Mouse (Mus musculus): ENCODE measurements at regions not wholly inside any gene's neighbourhood (a gene's known extent, or its start where the extent isn't known, plus 50 kb on each side); places are given as distances from the start of the nearest gene placed in this dataset.

DNA sequence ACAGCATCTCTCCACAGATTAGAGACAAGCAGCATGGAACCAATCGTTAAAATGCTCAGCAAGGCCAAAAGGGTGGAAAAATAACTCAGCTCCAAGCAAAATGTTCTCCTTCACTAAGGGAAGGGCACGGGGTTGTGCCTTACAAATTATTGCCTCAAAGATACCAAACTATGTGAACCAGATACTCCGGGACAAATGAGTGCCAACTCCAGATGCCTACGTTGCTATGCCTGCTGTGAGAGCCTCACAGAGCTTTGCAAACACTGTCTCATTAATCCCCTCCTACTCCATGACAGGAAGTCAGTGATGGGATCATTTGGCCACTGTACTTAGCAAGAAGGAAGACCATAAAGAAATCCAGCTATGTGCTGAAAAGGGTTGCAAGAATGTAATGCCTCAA is 345.9 kb upstream of the Map3k7 start:
- DNase-seq (ENCODE audit: low read depth) = no peak

DNA sequence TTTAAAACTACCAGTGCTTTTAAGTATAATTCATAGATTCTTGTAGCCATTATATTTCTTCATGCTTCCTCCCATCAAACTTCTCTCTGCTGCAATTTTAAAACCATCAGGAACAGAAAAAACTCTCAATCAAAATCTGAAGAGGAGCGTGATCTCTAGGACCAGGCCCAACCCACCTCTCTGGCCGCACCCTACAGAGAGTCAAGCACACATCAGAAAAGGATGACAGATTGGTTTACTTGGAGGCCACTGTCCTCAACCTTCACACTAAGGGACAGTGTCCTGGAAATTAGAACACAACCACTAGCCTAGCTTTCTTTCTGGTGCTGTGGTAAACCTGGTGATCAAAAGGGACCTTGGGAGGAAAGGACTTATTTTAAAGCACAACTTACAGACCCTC is 342.7 kb upstream of the Map3k7 start:
- DNase-seq (ENCODE audit: low read depth) = no peak

DNA sequence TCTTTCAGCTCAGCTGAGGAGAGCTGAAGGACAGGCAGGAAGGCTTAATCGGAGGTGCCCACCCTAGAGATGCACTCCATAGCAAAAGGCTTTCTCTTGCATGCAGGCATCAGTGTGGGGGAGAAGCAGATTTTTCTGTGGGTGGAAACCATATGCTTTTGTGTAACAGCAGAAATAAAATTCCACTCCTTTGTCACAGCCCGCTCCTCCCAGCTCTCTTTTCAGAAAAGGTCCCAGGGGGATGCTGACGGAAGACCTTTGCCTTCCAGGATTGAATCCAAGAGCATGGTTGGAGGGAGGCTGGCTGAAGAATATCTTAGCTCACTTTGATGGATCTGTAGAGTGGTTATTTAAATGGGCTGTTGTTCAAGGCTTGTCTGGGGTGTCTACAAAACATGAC is 336.8 kb upstream of the Map3k7 start:
- no peak for DNase-seq (ENCODE audit: low read depth)

DNA sequence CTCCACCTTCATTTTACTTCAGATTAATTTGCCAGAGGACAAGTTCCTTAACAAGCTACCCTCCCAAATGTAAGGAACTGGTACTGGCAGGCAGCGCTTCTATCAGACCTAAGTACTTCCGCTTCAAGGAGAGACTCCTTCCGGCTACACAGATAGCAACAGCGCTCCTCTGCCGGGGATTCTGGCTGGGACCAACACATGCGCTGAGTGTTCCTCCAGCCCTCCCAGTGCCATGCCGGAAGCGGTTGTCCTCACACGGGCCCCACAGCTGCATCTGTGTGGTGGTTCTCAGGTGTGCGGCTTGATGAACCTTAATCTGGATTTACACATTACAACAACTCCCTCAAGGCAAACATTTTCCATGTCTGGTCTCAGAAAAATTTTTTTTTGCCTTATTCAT is 336.1 kb upstream of the Map3k7 start:
- DNase-seq (ENCODE audit: low read depth) = no peak

DNA sequence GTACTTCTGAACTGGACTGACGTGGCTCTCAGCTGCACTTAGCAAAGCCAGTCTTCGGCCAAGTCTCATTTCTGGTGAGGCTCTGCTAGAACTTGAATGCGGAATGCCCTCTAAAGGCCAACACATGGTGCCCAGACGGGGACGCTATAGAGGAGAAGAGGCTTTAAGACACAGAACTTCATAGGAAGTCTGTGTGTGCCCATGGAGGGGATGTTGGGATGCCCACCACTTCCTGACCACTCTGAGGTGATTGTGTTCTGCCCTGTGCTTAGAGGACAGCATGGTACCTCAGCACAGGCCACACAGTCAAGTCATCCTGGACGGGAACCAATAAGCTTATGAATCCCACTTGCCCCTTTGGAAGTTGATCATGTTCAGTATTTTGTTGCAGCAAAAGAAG is 325.3 kb upstream of the Map3k7 start:
- DNase-seq (ENCODE audit: low read depth) = no peak

DNA sequence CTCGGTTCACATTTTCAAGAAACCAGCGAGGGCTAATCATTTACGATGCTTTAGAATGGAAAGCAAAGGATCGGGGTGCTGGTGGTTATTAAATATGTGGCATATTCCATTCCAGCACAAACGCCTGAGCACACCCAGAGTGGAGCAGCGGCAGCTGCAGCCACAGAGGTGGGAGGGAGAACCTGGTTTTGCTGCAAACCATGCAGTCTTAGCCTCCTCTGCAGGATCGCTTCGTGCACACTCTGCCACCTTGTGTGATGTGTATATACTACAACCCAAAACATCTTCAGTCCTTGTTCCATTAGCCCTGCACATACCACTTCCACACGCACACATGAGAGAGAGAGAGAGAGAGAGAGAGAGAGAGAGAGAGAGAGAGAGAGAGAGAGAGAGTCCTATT is 321.7 kb upstream of the Map3k7 start:
- DNase-seq (ENCODE audit: low read depth) = no peak

DNA sequence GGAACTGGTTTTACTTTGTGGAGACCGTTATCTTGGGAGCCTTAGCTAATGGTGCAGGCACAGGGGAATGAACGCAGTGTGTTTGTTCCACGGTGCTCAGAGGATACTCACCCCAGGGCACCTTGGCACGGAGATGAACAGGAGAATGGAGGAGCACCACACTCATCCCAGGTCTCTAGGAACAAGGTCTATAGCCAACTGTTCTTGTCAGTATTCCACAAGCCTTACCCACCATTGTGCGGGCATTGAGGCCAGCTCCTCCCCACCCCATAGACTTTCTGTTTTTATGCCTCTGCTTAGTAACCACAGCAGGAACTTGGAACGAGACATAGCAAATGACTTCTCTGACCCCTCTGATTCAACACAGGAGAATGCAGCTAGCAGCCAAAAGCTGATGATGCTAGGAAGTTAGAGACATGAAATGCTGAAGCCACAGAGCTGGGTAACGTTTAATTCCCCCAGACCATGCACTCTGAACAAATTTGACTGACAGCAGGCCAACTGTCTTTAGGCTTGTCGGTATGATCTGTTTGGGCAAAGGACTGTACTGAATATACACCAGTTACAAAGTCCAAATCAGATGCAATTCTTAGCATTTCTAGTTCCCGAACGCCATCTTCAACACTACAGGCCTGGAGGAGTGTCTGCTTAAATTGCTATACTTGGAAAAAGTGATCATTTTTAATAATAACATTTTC is 321.2 kb upstream of the Map3k7 start:
- no peak for DNase-seq (ENCODE audit: low read depth)

DNA sequence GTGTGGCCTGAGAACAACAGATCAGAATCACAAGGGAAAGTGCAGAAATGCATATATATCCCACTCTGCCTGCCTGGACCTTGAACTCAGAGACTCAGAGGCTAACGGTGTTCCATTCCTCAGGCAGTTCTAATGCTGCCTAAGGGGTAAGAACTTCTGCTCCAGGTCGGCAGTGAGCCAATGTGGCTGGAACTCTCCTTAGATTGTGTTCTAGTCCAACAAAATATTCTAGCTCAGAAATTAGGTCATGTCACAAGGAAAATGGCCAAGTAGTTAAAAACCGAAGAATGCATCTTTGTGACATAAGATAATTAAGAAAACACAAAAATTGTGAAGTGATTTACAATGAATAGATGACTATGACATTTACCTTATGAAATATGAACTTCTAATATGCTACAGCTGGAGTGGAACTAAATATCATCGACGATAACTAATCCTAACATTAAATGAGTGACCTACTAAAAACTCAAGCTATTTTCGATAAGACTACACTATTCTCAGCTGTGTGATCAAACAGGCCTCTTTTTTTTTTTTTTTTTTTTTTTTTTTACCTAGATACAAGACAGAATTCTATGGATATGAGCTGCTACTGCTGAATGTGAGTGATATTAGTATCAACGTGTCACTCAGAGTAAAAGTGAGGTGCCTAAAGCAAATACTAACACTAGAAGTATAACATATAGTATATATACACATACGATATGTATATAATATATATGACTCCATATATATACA is 315.1 kb upstream of the Map3k7 start:
- no peak for DNase-seq (ENCODE audit: low read depth)

DNA sequence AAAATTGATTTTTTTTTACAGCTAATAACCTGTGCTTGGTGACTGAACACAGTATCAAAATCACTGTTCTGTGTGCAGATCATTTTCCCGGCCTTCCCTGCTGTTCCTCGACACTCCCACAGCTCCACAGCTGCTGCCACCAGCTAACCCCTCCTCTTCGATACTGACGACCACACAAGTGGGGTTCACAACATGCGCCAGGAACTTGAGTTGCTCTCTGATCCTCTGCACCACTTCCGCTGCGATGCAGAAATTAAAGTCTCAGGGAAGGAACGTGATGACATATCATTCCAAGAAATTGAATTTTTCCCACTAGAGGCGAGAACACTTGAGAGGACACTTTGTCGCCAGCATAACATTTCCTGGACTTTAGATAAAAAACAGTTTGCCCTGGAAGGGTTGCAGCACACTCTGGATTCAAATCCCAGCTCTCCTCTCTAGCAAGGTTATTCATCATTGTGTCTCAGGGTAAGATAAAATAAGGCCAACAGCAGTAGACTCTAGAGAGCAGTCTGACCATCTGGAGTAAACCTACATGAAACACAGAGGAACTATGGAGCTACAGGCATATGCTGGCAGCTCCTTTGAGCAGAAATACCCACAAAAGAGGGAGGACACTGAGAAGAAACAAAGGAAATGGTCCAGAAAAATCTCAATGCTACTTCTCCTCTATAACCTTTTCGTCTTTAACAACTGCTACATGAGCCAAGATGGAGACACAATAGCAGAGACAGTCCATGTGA is 308.4 kb upstream of the Map3k7 start:
- no peak for DNase-seq (ENCODE audit: low read depth)

DNA sequence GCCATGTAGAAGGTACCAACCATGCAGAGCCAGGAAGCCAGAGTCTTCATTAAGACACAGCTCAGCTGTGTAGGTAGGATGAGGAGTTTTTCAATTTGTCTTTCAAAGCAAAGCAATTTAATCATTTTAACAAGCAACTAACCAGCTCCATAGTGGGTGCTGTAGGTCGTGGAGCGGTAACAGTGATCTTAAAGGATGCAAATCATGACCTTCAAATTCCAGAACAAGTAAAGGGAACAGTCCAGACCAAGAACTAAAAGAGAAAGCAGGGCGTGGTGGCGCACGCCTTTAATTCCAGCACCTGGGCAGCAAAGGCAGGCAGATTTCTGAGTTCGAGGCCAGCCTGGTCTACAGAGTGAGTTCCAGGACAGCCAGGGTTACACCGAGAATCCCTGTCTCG is 307.8 kb upstream of the Map3k7 start:
- no peak for DNase-seq (ENCODE audit: low read depth)

DNA sequence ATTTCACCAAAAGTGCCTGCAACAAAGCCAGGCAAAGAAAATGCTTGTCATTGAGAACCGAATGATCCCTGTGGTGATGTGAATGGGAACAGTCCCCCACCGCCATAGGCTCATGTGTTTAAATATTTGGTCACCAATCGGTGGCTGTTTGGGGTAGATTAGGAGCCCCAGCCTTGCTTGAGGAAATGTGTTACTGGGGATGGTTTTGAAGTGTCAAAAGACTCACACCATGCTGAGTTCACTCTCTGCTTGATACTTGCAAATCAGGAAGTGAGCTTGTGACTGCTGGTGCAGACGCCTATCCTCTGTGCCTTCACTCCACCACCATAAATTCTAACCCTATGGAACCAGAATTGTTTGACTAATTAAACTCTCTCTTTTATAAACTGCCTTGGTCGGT is 305.1 kb upstream of the Map3k7 start:
- no peak for DNase-seq (ENCODE audit: low read depth)

DNA sequence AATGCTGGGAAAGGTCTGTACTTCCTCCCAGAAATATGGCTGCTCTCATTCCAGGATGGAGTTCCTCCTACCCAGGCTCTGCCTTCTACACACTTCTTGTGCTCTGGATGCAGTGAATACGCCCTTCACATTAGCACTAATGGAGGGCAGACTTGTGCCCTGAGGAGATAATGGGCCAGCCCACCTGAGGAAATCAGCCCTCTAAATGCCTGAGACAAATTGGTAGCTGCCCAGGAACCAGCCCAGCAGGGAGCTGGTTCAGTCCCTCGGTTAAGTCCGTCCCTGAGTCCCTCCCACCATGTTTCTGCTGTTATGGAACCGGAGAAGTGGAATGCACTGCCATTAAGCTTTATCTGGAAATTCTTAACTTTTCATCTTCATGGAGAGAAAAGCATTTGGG is 303.0 kb upstream of the Map3k7 start:
- DNase-seq (ENCODE audit: low read depth) = no peak

DNA sequence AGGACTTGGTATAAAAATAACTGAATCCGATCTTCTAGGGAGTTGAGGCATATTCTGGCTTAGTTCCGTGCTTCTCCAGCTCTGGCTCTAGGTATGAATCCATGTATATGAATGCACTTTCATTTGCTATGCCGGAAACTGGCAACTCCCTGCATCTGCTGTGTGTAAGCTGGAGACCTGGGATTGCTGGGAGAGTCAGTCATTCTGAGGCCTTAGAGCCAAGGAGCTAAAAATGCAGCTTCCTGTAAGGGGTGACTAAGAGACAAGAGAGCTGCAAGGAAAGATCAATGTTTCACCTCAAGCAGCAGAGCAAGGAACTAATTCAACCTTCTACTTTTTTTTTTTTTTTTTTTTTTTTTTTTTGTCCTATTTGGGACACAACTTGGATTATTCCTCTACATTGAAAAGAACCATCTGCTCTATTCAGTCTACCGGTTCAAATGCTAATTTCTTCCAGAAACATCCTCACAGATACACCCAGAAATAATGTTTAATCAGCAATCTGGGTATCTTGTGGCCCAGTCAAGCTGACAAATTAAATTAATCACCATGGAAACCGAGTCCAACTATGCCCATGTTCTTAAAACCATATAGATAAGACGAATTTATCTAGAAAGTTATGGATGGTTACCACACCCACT is 292.2 kb upstream of the Map3k7 start:
- DNase-seq (ENCODE audit: low read depth) = no peak

DNA sequence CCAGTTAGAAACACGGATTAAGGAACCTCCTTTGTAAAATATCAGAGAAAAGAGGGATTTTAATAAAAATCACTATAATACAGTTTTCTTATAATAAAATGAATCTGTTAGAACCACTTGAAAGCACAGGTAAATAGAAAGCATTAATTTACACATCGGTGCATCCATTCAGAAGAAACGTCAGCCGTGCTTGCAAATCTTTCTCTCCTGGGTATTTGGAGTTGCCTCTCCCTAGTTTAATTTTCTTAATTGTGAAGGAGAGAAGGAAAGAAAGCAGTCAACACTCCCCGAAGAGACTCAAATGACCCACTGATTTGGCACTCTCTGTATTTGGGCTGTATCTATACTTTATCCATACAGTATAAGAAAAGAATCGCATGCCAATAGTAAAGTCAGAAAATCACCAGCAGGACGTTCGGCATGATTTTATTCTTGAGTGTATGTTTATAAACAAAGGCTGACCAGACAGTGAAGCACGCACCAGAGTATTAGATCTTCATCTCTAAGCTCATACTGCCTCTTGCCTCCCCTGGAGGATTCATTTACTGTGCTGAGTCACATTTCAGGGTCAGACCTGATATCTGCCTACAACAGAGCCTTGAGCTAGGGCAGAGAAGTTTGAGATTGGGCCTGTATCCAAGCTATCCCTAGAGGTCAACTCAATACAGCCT is 291.6 kb upstream of the Map3k7 start:
- DNase-seq (ENCODE audit: low read depth) = no peak

DNA sequence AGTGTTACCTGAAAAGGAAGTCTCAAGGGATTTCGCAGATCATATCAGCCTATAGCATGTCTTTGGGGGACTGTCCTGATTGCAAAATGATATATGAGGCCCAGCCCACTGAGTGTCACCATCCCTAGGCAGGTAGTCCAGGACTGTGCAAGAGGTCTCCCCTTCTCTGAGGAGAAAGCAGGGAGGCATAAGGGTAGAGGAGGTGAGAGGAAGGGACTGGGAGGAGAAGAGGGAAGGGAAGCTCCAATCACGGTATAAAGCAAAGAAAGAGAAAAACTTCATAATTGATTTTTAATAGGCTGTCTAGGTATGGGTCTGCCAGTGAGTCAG is 291.1 kb upstream of the Map3k7 start:
- no peak for DNase-seq (ENCODE audit: low read depth)

DNA sequence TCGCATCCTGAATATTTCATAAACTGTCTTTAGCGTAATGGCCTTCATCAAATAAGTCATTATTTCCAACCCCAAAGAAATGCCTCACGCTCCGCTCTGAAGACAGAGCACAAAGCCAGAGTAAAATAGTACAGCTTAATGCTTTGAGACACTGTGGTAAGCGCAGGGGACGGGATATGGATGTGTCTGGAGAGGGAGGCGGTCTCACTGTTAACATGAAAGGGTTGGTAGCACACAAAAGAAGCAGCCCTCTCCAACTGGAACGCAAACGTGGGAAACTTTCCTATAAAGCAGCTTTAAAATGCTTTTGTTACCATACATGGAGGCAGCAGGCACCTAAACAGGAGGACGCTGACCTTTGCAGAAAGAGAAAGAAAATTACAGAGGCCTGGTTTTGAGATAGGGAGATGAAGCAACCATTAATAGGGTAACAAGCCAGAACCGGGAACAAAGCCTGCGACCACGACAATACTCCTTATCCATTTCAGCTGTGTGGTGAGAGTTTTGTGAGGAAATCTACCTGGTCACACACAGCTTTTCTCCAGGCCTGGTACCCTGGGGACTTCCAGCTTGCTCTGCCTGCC is 284.8 kb upstream of the Map3k7 start:
- DNase-seq (ENCODE audit: low read depth) = no peak

DNA sequence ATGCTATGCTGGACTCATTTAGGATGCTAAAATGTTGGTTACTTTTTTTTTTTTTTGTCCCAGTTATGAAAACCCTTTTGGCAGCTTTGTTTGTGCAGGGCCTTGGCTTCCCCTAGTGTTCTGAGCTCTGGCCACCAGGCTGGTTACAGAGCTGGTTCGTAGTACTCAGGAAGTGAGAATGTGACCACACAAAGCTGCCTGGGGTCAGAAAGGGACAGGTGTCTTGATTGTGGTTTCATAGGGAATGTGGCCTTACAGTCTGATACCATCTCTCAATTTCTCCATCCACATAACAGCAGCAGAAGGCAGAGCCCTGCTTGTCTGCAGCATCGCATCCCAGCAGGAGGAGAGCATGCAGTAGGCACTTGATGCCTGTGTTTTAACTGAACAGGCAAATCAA is 282.9 kb upstream of the Map3k7 start:
- no peak for DNase-seq (ENCODE audit: low read depth)

DNA sequence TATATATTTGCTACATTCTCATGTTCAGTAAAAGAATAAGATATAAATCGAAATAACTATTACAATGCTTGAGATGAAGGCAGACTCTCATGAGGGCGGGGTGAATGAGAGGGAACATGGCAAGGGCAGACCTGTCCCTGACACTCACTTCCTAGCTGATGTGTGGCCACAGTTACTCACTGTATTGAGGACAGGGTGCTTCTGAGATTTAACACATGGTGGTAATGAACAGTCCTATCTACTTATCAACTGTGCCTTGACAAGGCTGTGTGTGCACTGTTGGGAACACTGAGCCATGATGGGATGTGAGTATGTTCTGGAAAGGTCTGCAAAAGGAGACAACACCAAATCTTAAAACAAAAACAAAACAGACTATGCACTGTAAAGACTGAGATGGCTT is 274.8 kb upstream of the Map3k7 start:
- DNase-seq (ENCODE audit: low read depth) = no peak

DNA sequence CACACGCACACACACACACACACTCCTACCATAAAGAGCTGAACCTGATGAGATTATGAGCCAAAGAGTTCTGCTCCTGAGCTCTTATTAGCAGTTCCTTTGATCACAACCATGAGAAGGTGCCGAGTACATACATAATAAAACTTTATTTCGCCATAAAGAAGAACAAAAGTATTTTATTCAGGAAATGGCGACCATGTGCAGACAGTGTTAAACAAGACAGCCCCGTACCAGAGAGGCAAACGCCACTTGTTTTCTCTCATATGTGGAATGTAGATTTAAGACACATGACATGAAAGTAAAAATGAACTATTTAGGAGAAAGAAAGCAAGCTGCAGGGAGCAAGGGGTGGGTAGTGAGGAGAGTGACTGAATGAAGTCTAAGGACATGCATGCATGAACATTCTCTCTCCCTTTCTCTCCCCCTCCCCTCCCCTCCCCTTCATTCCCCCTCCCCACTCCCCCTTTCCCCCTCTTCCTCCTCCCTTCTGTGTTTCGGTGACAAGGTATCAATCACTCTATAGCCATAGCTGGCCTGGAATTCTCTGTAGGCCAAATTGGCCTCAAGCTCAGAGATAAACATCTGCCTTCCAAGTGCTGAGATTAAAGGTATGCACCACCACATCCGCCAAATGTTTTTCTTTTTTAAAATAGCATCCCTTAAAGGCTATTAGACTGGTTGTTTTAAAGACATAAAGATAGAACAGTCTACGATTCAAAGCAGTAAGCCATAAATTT is 266.0 kb upstream of the Map3k7 start:
- no peak for DNase-seq (ENCODE audit: low read depth)

DNA sequence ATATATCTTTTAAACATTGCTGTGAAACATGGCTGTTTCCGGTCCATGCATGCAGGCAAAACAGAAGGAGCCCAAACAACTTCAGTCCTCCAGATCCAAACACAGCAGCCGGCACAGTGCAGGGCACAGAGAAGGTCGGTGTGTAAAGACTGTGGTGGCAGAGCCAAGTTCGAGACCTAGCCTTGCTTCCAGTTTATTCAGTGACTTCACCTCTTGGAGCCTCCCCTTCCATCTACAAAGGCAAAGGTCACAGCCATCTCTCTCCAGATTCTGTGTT is 265.5 kb upstream of the Map3k7 start:
- DNase-seq (ENCODE audit: low read depth) = no peak

DNA sequence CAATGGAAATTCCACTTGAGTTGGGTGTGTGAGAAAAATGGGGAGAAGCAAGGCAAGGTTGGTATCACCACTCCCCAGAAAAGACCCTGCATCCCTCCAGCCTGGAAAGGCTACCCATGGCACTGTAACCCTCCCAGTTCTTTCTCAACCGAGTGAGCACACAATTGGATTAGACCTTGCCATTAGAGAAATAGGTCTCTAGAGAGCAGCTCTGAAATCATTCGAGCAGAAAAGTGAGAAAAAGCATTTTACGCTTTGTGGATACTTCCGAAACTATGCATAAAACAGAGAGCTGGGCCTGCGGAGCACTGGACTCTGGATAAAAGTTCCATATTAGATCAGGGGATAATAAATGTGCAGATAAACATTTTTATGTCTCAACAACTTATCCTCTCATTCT is 264.6 kb upstream of the Map3k7 start:
- DNase-seq (ENCODE audit: low read depth) = no peak

All from induced T-regulatory cell, adult 2 months (primary cell).